Mouse (Mus musculus): Measurements from ENCODE around the gene Ppp2r2d. TPM values are rescaled to one million over a fixed set of nuclear protein-coding genes. Genes with fewer than 3 reads are reported as not detected.

Gene Ppp2r2d
- total RNA-seq, 4 experiments from 2014 or later, result 35.5 to 40.4 (median 37.9) TPM

GRCm38 (mm10) chr7:138923756-138924425 is 78.0 kb downstream of the Ppp2r2d start:
- DNase-seq (ENCODE audit: low spot score), result no peak

- DNase-seq (ENCODE audit: low spot score), result no peak
Observed at GRCm38 (mm10) chr7:138928456-138928855, 82.6 kb downstream of the Ppp2r2d start.

Other genes starting within 250 kb of the Ppp2r2d start
- gene Mapk1ip1, start 194 bp downstream of the Ppp2r2d start, total RNA-seq (2022), result 10 to 100 TPM; 16.6 to 26.6 (median 20.8) TPM
- 100 to 1,000 TPM; 229 to 488 (median 281) TPM for gene Bnip3, start 63.4 kb downstream of the Ppp2r2d start, total RNA-seq (2022)
- gene Jakmip3, start 94.7 kb downstream of the Ppp2r2d start, total RNA-seq (2022), result under 1 TPM; 0.14 to 0.47 (median 0.22) TPM
- gene Dpysl4, start 239.9 kb downstream of the Ppp2r2d start, total RNA-seq (2022), result 1 to 10 TPM; 4.1 to 6.3 (median 4.9) TPM